Mouse (Mus musculus) olfactory bulb, adult 2 months (tissue): ENCODE data around the gene Gja8.

Experiments used
- CTCF ChIP-seq: fragments of 200-500 bp; IDR thresholded peaks from 2 replicates; pipeline ENCODE4 v1.5.1; 2012; ENCODE audit warnings: low read depth, mild to moderate bottlenecking, low read length, moderate library complexity; ENCODE audit not compliant: insufficient read depth
- POLR2A ChIP-seq: fragments of 200-500 bp; IDR thresholded peaks from 2 replicates; pipeline ENCODE4 v1.6.1; 2012; ENCODE audit warnings: mild to moderate bottlenecking, low read depth, low read length, moderate library complexity; ENCODE audit not compliant: insufficient read depth

DNA sequence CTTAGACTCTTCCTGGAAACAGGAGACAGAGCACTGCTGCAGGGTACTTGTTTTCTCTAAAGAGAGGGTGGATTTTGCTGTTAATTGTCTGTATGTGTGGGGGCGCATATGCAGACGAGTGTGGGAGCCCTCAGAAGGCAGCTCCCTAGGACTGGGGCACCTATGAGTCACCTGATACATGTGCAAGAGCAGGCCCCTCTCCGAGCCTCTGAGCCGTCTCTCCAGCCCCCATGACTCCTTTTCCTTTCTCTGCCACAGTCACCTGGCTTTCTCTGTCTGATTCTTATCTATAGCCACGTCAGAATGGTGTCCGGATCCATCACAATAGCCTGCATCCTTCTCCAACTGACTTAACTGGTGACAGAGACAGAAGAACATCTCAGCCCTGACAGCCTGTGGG lies 44.3 kb downstream of the Gja8 start:
- no peak for TF ChIP-seq POLR2A
- no peak for TF ChIP-seq CTCF
